ENCODE assay signal across 24 mouse cellular contexts in the genomic region with DNA sequence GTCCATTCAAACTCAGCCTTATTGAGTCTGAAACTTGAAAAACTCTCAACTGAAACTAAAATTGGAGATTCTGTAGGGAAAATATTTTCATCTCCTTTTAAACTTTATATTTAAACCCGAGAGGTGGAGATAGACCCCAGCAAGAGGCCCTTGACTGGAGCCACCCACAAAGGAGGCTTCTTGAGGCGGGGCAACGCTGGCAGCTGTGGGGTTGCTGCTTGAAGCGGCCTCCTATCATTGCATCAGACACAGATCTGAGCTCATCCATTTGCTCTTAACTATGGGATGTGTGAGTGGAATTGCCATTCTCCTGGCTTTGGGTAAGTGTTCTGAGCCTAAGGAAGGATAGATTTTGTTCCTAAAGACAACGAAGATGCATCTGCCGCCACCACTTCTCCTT.
"Had no signal": no experiment of that assay in that cellular context is flagged by ENCODE, and none has a peak within 500 bp of the region (broad histone marks: within the 10 kb centered on the region; RNA-seq: fewer than 3 reads in every experiment).

No protein-coding gene starts in this region.

- DNase-seq: forebrain, postnatal 0 days; gastrocnemius, postnatal 14 days; gastrocnemius, postnatal 36 days; heart, adult 11 months; heart, adult 2 months; heart, postnatal 14 days; heart, postnatal 36 days; kidney, adult 11 months; kidney, adult 2 months; kidney, adult 9 months; kidney, postnatal 14 days; kidney, postnatal 36 days; layer of hippocampus, adult 9-11 months; layer of hippocampus, postnatal 36 days; left cerebral cortex, postnatal 4 days had no signal

- ATAC-seq: forebrain, postnatal 0 days; hindbrain, postnatal 0 days; intestine, embryonic 16.5 days had no signal

- H3K27me3 ChIP-seq: heart, embryonic 15.5 days; hindbrain, embryonic 13.5 days; hindbrain, embryonic 15.5 days had no signal

- H3K27ac ChIP-seq: heart, adult 2 months; heart, embryonic 13.5 days; heart, embryonic 15.5 days; hindbrain, embryonic 13.5 days; hindbrain, embryonic 15.5 days; hindbrain, postnatal 0 days; kidney, embryonic 15.5 days; kidney, postnatal 0 days; limb, embryonic 13.5 days had no signal

- H3K36me3 ChIP-seq: heart, embryonic 13.5 days; heart, embryonic 15.5 days; hindbrain, embryonic 13.5 days; hindbrain, embryonic 15.5 days; kidney, embryonic 15.5 days; limb, embryonic 13.5 days had no signal

- H3K4me3 ChIP-seq: heart, adult 2 months; heart, embryonic 13.5 days; heart, embryonic 15.5 days; hindbrain, embryonic 13.5 days; hindbrain, embryonic 15.5 days; kidney, embryonic 15.5 days; limb, embryonic 13.5 days had no signal

- H3K4me1 ChIP-seq: heart, embryonic 15.5 days; hindbrain, embryonic 13.5 days; hindbrain, embryonic 15.5 days; kidney, embryonic 15.5 days; limb, embryonic 13.5 days had no signal
